Mouse (Mus musculus): ENCODE results near the gene Plpp2. TPM values are rescaled to one million over a fixed set of nuclear protein-coding genes. Genes with fewer than 3 reads are reported as not detected.

Gene Plpp2
- polyA plus RNA-seq (2012; rRNA removed): 5.5 and 10.1 TPM in 2 replicates

DNA sequence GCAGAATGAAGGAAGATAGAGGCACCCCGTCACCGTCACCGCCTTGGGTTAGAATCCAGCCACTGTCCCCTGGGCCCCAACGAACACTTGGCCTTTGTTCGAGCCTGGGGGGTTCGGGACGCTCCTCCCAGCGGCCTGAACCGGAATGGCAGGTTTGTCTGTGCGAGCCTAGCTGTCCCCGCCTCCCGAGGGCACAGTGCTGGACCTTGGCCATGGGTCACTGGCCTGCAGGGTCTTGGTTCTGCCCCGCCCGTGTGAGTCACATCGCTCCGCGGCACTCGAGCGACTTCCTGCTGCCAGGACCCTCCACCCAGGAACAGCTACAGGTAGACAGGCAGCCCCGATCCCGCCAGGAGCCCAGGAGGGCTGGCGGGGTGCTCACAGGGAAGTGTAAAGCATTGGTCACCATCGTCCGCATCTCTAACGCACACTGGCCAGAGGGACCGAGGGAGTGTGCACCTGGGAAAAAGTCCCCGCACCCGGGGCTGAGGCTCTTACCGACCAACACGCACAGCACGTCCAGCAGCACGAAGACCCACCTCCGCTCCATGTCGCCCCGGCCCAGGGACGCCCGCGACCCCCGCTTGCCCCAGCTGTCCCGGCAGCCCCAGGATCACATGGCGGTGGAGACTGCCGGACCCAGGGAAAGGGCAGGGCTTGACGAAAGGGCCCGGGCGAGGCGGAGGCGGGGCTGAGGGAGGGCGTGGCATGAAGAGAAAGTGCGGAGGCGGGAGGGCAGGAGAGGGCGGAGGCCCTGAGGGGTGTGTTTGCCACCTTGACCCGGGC lies at the start of gene Plpp2:
Plpp2 (minus strand) TSS at position 671 of the 786 bp plus-strand sequence.

GRCm38 (mm10) chr10:79554330-79555237 lies 21.0 kb upstream of the Plpp2 start, which contains the start of gene Mier2:
Gene Mier2, minus strand, starts transcription at chr10:79555199.

Other genes starting within 250 kb of the Plpp2 start
- not detected in 2 replicates for gene Vmn2r82, start 177.3 kb downstream of the Plpp2 start, polyA plus RNA-seq (2012; rRNA removed)
- not detected in 2 replicates for gene Vmn2r83, start 65.1 kb downstream of the Plpp2 start, polyA plus RNA-seq (2012; rRNA removed)
- gene Mier2, start 21.4 kb upstream of the Plpp2 start, polyA plus RNA-seq (2012; rRNA removed): 120 and 122 TPM in 2 replicates
- not detected in 2 replicates for gene Theg, start 53.5 kb upstream of the Plpp2 start, polyA plus RNA-seq (2012; rRNA removed)
- 1.3 and 1.4 TPM in 2 replicates for gene C2cd4c, start 80.2 kb upstream of the Plpp2 start, polyA plus RNA-seq (2012; rRNA removed)
- 29.5 and 34.5 TPM in 2 replicates for gene Shc2, start 104.1 kb upstream of the Plpp2 start, polyA plus RNA-seq (2012; rRNA removed)
- gene Odf3l2, start 111.9 kb upstream of the Plpp2 start, polyA plus RNA-seq (2012; rRNA removed): not detected in 2 replicates
- 0.50 and 2.5 TPM in 2 replicates for gene Madcam1, start 130.8 kb upstream of the Plpp2 start, polyA plus RNA-seq (2012; rRNA removed)
- gene Tpgs1, start 135.6 kb upstream of the Plpp2 start, polyA plus RNA-seq (2012; rRNA removed): 47.9 and 61.7 TPM in 2 replicates
- gene Cdc34, start 148.4 kb upstream of the Plpp2 start, polyA plus RNA-seq (2012; rRNA removed): 177 and 195 TPM in 2 replicates
- 0.81 and 1.5 TPM in 2 replicates for gene Gzmm, start 155.2 kb upstream of the Plpp2 start, polyA plus RNA-seq (2012; rRNA removed)
- gene Bsg, start 170.7 kb upstream of the Plpp2 start, polyA plus RNA-seq (2012; rRNA removed): 332 and 473 TPM in 2 replicates
- 1.0 and 1.2 TPM in 2 replicates for gene Hcn2, start 182.8 kb upstream of the Plpp2 start, polyA plus RNA-seq (2012; rRNA removed)
- 51.6 and 58.3 TPM in 2 replicates for gene Polrmt, start 212.8 kb upstream of the Plpp2 start, polyA plus RNA-seq (2012; rRNA removed)
- 0.08 and 0.26 TPM in 2 replicates for gene Fgf22, start 221.3 kb upstream of the Plpp2 start, polyA plus RNA-seq (2012; rRNA removed)
- gene Rnf126, start 233.2 kb upstream of the Plpp2 start, polyA plus RNA-seq (2012; rRNA removed): 122 and 132 TPM in 2 replicates
- 1.00 and 2.3 TPM in 2 replicates for gene Fstl3, start 243.5 kb upstream of the Plpp2 start, polyA plus RNA-seq (2012; rRNA removed)